Mouse (Mus musculus): ENCODE measurements around the gene Erlin1. TPM values are rescaled to one million over a fixed set of nuclear protein-coding genes. Genes with fewer than 3 reads are reported as not detected.

Gene Erlin1
- polyA plus RNA-seq, 1 experiment from 2014 or later: 18.6 TPM

DNA sequence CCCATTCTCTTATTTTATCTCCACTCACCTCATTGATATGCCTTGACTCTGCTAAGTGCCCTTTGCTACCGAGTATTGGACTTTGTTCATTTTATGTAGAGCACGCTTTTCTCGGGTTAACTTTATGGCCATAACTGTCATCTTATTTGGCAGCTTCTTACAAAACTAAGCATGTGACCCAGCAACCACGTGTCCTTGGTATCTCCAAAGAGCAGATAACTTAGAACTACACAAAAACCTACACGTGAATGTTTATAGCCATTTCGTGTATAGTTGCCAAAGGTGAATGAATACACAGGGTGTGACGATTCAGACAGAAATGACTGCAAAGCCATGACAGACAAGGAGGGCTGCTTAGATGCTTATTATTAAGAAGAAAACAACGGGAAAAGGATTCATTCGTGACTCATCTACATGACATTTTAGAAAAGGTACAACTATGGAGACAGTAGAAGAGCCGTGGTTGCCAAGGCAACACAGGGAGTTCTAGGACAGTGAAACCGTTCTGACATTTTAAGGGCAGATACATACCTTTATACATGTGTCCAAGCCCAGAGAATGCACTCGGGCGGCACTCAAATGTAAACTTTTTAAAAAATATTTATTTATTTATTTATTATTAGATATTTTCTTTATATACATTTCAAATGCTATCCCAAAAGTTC, 44.5 kb downstream of the Erlin1 start:
- no peak overlapping the region for H3K27ac ChIP-seq (ENCODE audit: low read depth, low read length)
- H3K4me2 ChIP-seq (ENCODE audit: low read depth, low read length, severe bottlenecking): no peak overlapping the region
- ATAC-seq (replicated peaks; ENCODE audit: low FRiP score) (no peak), DNase-seq (ENCODE audit: low spot score) (no peak)
- no peak overlapping the region for H3K4me3 ChIP-seq (ENCODE audit: low read depth, low read length)
- no peak overlapping the region for H3K9ac ChIP-seq (ENCODE audit: low read length)
- no peaks in the 10 kb centered on the region for H3K4me1 ChIP-seq (replicated peaks; ENCODE audit: control insufficient read depth, insufficient read depth, low read length)
- WGBS: 90% methylated on average over 13 of the region's 13 CpGs
- no peaks in the 10 kb centered on the region for H3K27me3 ChIP-seq (ENCODE audit: control insufficient read depth, insufficient read depth, low read length)
- H3K9me3 ChIP-seq (ENCODE audit: control insufficient read depth, low read length): no peaks in the 10 kb centered on the region
- H3K36me3 ChIP-seq (ENCODE audit: control insufficient read depth, insufficient read depth, low read length): no peaks in the 10 kb centered on the region

DNA sequence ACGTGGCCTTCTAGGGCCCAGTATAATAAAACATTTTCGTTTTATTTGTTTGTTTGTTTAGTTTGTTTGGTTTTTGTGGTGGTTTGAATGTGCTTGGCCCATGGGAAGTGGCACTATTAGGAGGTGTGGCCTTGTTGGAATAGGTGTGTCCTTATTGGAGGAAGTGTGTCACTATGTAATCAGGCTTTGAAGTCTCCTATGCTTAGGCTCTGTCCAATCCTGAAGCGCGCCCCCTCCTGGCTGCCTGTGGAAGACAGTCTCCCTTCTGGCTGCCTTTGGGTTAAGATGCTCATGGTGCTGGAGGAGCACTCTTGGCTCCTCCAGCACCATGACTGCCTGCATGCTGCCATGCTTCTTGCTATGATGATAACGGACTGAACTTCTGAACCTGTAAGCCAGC, 46.5 kb downstream of the Erlin1 start:
- 58% methylated on average over 5 of the region's 5 CpGs for WGBS
- H3K9ac ChIP-seq (ENCODE audit: low read length): no peak overlapping the region
- no peaks in the 10 kb centered on the region for H3K27me3 ChIP-seq (ENCODE audit: control insufficient read depth, insufficient read depth, low read length)
- no peaks in the 10 kb centered on the region for H3K9me3 ChIP-seq (ENCODE audit: control insufficient read depth, low read length)
- no peaks in the 10 kb centered on the region for H3K36me3 ChIP-seq (ENCODE audit: control insufficient read depth, insufficient read depth, low read length)
- H3K4me3 ChIP-seq (ENCODE audit: low read depth, low read length): no peak overlapping the region
- H3K27ac ChIP-seq (ENCODE audit: low read depth, low read length): no peak overlapping the region
- ATAC-seq (replicated peaks; ENCODE audit: low FRiP score) (no peak), DNase-seq (ENCODE audit: low spot score) (no peak)
- no peak overlapping the region for H3K4me2 ChIP-seq (ENCODE audit: low read depth, low read length, severe bottlenecking)
- H3K4me1 ChIP-seq (replicated peaks; ENCODE audit: control insufficient read depth, insufficient read depth, low read length): no peaks in the 10 kb centered on the region

DNA sequence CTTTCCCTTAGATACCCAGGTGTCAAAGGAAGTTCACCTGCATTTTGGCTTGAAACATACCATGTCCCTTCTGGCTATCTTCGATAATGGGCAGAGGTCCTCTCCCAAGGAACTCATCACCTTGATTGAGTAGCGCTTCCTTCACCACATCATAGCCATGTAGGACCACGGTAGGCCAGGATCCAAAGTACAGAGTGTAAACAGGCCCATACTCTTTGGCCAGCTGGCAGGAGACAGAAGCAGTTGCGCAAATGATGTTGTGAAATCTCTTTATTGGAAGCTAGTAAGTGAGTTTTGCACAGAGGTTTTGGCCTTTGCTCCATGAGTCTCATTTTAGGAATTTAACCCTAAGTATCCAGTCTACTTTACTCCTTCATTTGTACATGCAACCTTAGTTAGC, 48.1 kb downstream of the Erlin1 start:
- Histone ChIP-seq H3K4me3 (ENCODE audit: low read depth, low read length) (no peak overlapping the region), H3K27me3 (ENCODE audit: control insufficient read depth, insufficient read depth, low read length) (no peaks in the 10 kb centered on the region), H3K36me3 (ENCODE audit: control insufficient read depth, insufficient read depth, low read length) (no peaks in the 10 kb centered on the region), H3K27ac (ENCODE audit: low read depth, low read length) (no peak overlapping the region), H3K4me2 (ENCODE audit: low read depth, low read length, severe bottlenecking) (no peak overlapping the region), H3K4me1 (replicated peaks; ENCODE audit: control insufficient read depth, insufficient read depth, low read length) (no peaks in the 10 kb centered on the region), H3K9me3 (ENCODE audit: control insufficient read depth, low read length) (no peaks in the 10 kb centered on the region), H3K9ac (ENCODE audit: low read length) (no peak overlapping the region)
- ATAC-seq (replicated peaks; ENCODE audit: low FRiP score) (no peak), DNase-seq (ENCODE audit: low spot score) (no peak)
- WGBS: 94% methylated on average over 4 of the region's 4 CpGs

DNA sequence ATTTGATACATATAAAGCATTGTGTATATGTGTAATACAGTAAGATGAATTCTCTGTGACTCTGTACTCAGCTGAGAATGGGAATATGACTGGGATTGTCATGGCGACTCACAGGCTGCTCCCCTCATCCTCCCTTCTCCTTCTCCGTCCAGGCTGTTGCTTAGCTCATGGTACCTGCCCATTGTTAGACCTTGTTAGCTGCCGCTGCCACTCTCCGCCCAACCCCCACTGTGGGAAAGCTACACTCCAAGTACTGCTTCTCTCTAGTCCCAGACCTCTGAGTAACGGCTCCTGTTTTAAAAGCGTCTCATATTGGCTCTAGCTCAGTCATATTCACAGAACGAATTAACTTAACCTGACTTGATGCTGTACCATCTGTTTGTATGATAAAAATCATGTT, 49.8 kb downstream of the Erlin1 start:
- Histone ChIP-seq H3K9ac (ENCODE audit: low read length) (no peak overlapping the region), H3K4me1 (replicated peaks; ENCODE audit: control insufficient read depth, insufficient read depth, low read length) (no peaks in the 10 kb centered on the region), H3K4me2 (ENCODE audit: low read depth, low read length, severe bottlenecking) (no peak overlapping the region), H3K9me3 (ENCODE audit: control insufficient read depth, low read length) (no peaks in the 10 kb centered on the region), H3K36me3 (ENCODE audit: control insufficient read depth, insufficient read depth, low read length) (no peaks in the 10 kb centered on the region), H3K27me3 (ENCODE audit: control insufficient read depth, insufficient read depth, low read length) (no peaks in the 10 kb centered on the region), H3K27ac (ENCODE audit: low read depth, low read length) (no peak overlapping the region), H3K4me3 (ENCODE audit: low read depth, low read length) (no peak overlapping the region)
- no peak for ATAC-seq (replicated peaks; ENCODE audit: low FRiP score)
- WGBS: 60% methylated on average over 7 of the region's 7 CpGs
- no peak for DNase-seq (ENCODE audit: low spot score)

DNA sequence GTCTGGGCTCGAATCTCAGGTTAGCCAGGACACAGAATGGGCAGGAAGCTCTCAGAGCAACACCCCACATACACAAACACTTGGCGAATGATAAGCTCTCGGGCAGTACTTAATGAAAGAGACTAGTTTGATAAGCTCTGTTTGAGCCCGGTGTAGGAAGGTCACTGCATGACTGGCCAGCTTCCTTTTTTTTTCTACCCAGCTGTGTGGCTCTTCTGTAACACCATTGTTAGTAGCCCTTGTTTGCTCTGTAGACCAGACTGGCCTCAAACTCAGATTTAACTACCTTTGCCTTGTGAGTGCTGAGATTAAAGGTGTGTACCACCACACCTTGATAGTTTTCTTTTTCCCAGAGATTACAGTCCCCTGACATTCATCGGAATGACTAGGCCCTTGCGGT, 55.7 kb downstream of the Erlin1 start:
- Histone ChIP-seq H3K4me2 (ENCODE audit: low read depth, low read length, severe bottlenecking) (no peak overlapping the region), H3K27ac (ENCODE audit: low read depth, low read length) (no peak overlapping the region), H3K9ac (ENCODE audit: low read length) (no peak overlapping the region), H3K4me3 (ENCODE audit: low read depth, low read length) (no peak overlapping the region), H3K4me1 (replicated peaks; ENCODE audit: control insufficient read depth, insufficient read depth, low read length) (no peaks in the 10 kb centered on the region), H3K9me3 (ENCODE audit: control insufficient read depth, low read length) (no peaks in the 10 kb centered on the region), H3K27me3 (ENCODE audit: control insufficient read depth, insufficient read depth, low read length) (no peaks in the 10 kb centered on the region), H3K36me3 (ENCODE audit: control insufficient read depth, insufficient read depth, low read length) (no peaks in the 10 kb centered on the region)
- ATAC-seq (replicated peaks; ENCODE audit: low FRiP score) (no peak), DNase-seq (ENCODE audit: low spot score) (no peak)
- whole genome bisulfite sequencing: 91% methylated on average over 6 of the region's 6 CpGs

- H3K4me1 ChIP-seq (replicated peaks; ENCODE audit: control insufficient read depth, insufficient read depth, low read length): no peaks in the 10 kb centered on the region
- H3K36me3 ChIP-seq (ENCODE audit: control insufficient read depth, insufficient read depth, low read length): no peaks in the 10 kb centered on the region
- H3K9ac ChIP-seq (ENCODE audit: low read length): no peak overlapping the region
- no peaks in the 10 kb centered on the region for H3K27me3 ChIP-seq (ENCODE audit: control insufficient read depth, insufficient read depth, low read length)
- no peak overlapping the region for H3K4me3 ChIP-seq (ENCODE audit: low read depth, low read length)
- H3K4me2 ChIP-seq (ENCODE audit: low read depth, low read length, severe bottlenecking): no peak overlapping the region
- H3K27ac ChIP-seq (ENCODE audit: low read depth, low read length): no peak overlapping the region
- ATAC-seq (replicated peaks; ENCODE audit: low FRiP score) (no peak), DNase-seq (ENCODE audit: low spot score) (no peak)
- WGBS: 83% methylated on average over 15 of the region's 15 CpGs
- H3K9me3 ChIP-seq (ENCODE audit: control insufficient read depth, low read length): no peaks in the 10 kb centered on the region
Measured at GRCm38 (mm10) chr19:44008784-44009183, 60.8 kb downstream of the Erlin1 start.

GRCm38 (mm10) chr19:44007186-44007585, 62.4 kb downstream of the Erlin1 start:
- no peak overlapping the region for H3K4me2 ChIP-seq (ENCODE audit: low read depth, low read length, severe bottlenecking)
- H3K27ac ChIP-seq (ENCODE audit: low read depth, low read length): no peak overlapping the region
- H3K9ac ChIP-seq (ENCODE audit: low read length): no peak overlapping the region
- DNase-seq (ENCODE audit: low spot score) (no peak), ATAC-seq (replicated peaks; ENCODE audit: low FRiP score) (no peak)
- no peaks in the 10 kb centered on the region for H3K4me1 ChIP-seq (replicated peaks; ENCODE audit: control insufficient read depth, insufficient read depth, low read length)
- H3K4me3 ChIP-seq (ENCODE audit: low read depth, low read length): no peak overlapping the region
- 66% methylated on average over 12 of the region's 12 CpGs for WGBS
- no peaks in the 10 kb centered on the region for H3K36me3 ChIP-seq (ENCODE audit: control insufficient read depth, insufficient read depth, low read length)
- H3K9me3 ChIP-seq (ENCODE audit: control insufficient read depth, low read length): no peaks in the 10 kb centered on the region
- no peaks in the 10 kb centered on the region for H3K27me3 ChIP-seq (ENCODE audit: control insufficient read depth, insufficient read depth, low read length)

- Histone ChIP-seq H3K9ac (ENCODE audit: low read length) (no peak overlapping the region), H3K4me3 (ENCODE audit: low read depth, low read length) (no peak overlapping the region), H3K9me3 (ENCODE audit: control insufficient read depth, low read length) (no peaks in the 10 kb centered on the region), H3K4me2 (ENCODE audit: low read depth, low read length, severe bottlenecking) (no peak overlapping the region), H3K4me1 (replicated peaks; ENCODE audit: control insufficient read depth, insufficient read depth, low read length) (no peaks in the 10 kb centered on the region), H3K27me3 (ENCODE audit: control insufficient read depth, insufficient read depth, low read length) (no peaks in the 10 kb centered on the region), H3K27ac (ENCODE audit: low read depth, low read length) (no peak overlapping the region), H3K36me3 (ENCODE audit: control insufficient read depth, insufficient read depth, low read length) (no peaks in the 10 kb centered on the region)
- DNase-seq (ENCODE audit: low spot score): no peak
- WGBS: 79% methylated on average over 4 of the region's 4 CpGs
- no peak for ATAC-seq (replicated peaks; ENCODE audit: low FRiP score)
Measured at GRCm38 (mm10) chr19:44005025-44005424, 64.6 kb downstream of the Erlin1 start.

DNA sequence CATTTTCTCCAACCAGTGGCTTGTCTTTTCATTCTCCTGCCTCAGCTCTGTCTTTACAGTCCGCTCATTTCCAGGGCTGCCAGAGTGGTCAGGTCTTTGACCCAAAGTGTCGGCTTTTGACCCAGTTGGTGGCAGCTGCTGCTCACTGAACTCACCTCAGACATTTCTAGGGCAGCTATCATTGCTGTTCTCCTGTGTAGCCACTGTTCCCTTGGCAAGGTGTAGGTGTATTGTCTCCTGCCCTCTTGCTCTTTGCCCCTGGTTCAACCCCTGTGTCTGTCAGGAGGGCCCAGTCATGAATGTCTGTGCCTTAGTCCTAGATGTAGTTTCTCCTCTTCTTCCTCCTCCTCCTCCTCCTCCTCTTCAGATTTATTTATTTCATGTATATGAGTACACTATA, 65.3 kb downstream of the Erlin1 start:
- no peaks in the 10 kb centered on the region for H3K36me3 ChIP-seq (ENCODE audit: control insufficient read depth, insufficient read depth, low read length)
- no peaks in the 10 kb centered on the region for H3K4me1 ChIP-seq (replicated peaks; ENCODE audit: control insufficient read depth, insufficient read depth, low read length)
- 89% methylated on average over 2 of the region's 2 CpGs for WGBS
- no peak overlapping the region for H3K27ac ChIP-seq (ENCODE audit: low read depth, low read length)
- H3K9me3 ChIP-seq (ENCODE audit: control insufficient read depth, low read length): no peaks in the 10 kb centered on the region
- ATAC-seq (replicated peaks; ENCODE audit: low FRiP score) (no peak), DNase-seq (ENCODE audit: low spot score) (no peak)
- no peak overlapping the region for H3K4me3 ChIP-seq (ENCODE audit: low read depth, low read length)
- no peak overlapping the region for H3K9ac ChIP-seq (ENCODE audit: low read length)
- H3K27me3 ChIP-seq (ENCODE audit: control insufficient read depth, insufficient read depth, low read length): no peaks in the 10 kb centered on the region
- H3K4me2 ChIP-seq (ENCODE audit: low read depth, low read length, severe bottlenecking): no peak overlapping the region
